Mouse (Mus musculus) CH12.LX (cell line): ENCODE results near the gene Amz2. TPM values are rescaled to one million over a fixed set of nuclear protein-coding genes. Genes with fewer than 3 reads are reported as not detected.

Experiments used
- DNase-seq: peaks from one replicate; pipeline ENCODE4 v3.0.0-alpha.2; 2013; ENCODE audit errors: extremely low read depth
- H3K27ac ChIP-seq: 2 replicates; pipeline ENCODE4 v1.5.1; 2012; ENCODE audit warnings: low read depth, mild to moderate bottlenecking, control low read depth, moderate library complexity; ENCODE audit not compliant: insufficient read depth
- H3K27me3 ChIP-seq: replicated peaks from 2 replicates; pipeline ENCODE3; 2012; ENCODE audit warnings: inconsistent platforms
- H3K36me3 ChIP-seq, 2 experiments: replicated peaks in 1 of 2; 2 replicates each; pipeline versions ENCODE3 to v1.6.1; 2012; ENCODE audit warnings: inconsistent platforms in 1 of 2, low read length in 1 of 2, mild to moderate bottlenecking in 1 of 2, mixed read lengths in 1 of 2, moderate library complexity in 1 of 2; ENCODE audit not compliant: control insufficient read depth in 1 of 2, insufficient read depth in 1 of 2
- H3K4me1 ChIP-seq, 2 experiments: 2 replicates each; pipeline ENCODE4 v1.6.1; 2012; ENCODE audit warnings: inconsistent platforms in 1 of 2, moderate library complexity in 1 of 2; ENCODE audit not compliant: insufficient read depth in 2 of 2, control insufficient read depth in 1 of 2
- H3K4me2 ChIP-seq: 2 replicates; pipeline ENCODE4 v1.6.1; 2012; ENCODE audit warnings: low read depth, mild to moderate bottlenecking, control low read depth; ENCODE audit not compliant: poor library complexity, insufficient read depth, severe bottlenecking
- H3K4me3 ChIP-seq, 3 experiments: fragments of 150-350 bp in 1 of 3; sonication (generic) in 1 of 3; replicated peaks in 1 of 3; 2 replicates each; pipeline versions ENCODE3 to v1.5.1; 2011 to 2012; ENCODE audit warnings: low read depth in 2 of 3, low read length in 2 of 3, mild to moderate bottlenecking in 2 of 3, moderate library complexity in 2 of 3, control low read depth in 1 of 3, improper control_type of control experiment in 1 of 3, inconsistent platforms in 1 of 3, mixed read lengths in 1 of 3; ENCODE audit not compliant: poor library complexity in 1 of 3
- H3K79me2 ChIP-seq: replicated peaks from 2 replicates; pipeline ENCODE4 v1.6.1; 2012; ENCODE audit warnings: mild to moderate bottlenecking, moderate library complexity; ENCODE audit not compliant: control insufficient read depth, poor library complexity, insufficient read depth, severe bottlenecking; ENCODE audit errors: extremely low read depth
- H3K9ac ChIP-seq: 2 replicates; pipeline ENCODE4 v1.6.1; 2012; ENCODE audit warnings: low read depth, mild to moderate bottlenecking, control low read depth, moderate library complexity; ENCODE audit not compliant: insufficient read depth
- H3K9me3 ChIP-seq: replicated peaks from 2 replicates; pipeline ENCODE3; 2012; ENCODE audit warnings: low read length, inconsistent platforms, mixed read lengths
- BHLHE40 ChIP-seq: IDR thresholded peaks from 2 replicates; pipeline ENCODE4 v1.6.1; 2011; ENCODE audit warnings: mild to moderate bottlenecking, low read depth, low read length, improper control_type of control experiment
- CHD1 ChIP-seq: IDR thresholded peaks from 2 replicates; pipeline ENCODE4 v1.6.1; 2012; ENCODE audit warnings: low read depth, low read length, improper control_type of control experiment, inconsistent platforms
- CHD2 ChIP-seq: IDR thresholded peaks from 2 replicates; pipeline ENCODE4 v1.6.1; 2011; ENCODE audit warnings: low read length, improper control_type of control experiment
- E2F4 ChIP-seq: IDR thresholded peaks from 2 replicates; pipeline ENCODE4 v1.6.1; 2011; ENCODE audit warnings: low read depth, low read length, improper control_type of control experiment; ENCODE audit not compliant: insufficient replicate concordance
- ELF1 ChIP-seq: IDR thresholded peaks from 2 replicates; pipeline ENCODE4 v1.6.1; 2014; ENCODE audit warnings: low read depth, mild to moderate bottlenecking, inconsistent platforms, low read length, improper control_type of control experiment
- EP300 ChIP-seq: IDR thresholded peaks from 2 replicates; pipeline ENCODE4 v1.6.1; 2011; ENCODE audit warnings: low read length, improper control_type of control experiment
- ETS1 ChIP-seq: conservative IDR thresholded peaks from 2 replicates; pipeline ENCODE4 v1.6.1; 2012; ENCODE audit warnings: low read depth, mild to moderate bottlenecking, inconsistent platforms, low read length, improper control_type of control experiment, moderate library complexity
- JUN ChIP-seq: IDR thresholded peaks from 2 replicates; pipeline ENCODE4 v1.6.1; 2011; ENCODE audit warnings: low read depth, mild to moderate bottlenecking, low read length, improper control_type of control experiment, moderate library complexity; ENCODE audit not compliant: insufficient read depth
- JUND ChIP-seq: conservative IDR thresholded peaks from 2 replicates; pipeline ENCODE4 v1.6.1; 2011; ENCODE audit warnings: low read depth, low read length, improper control_type of control experiment
- KAT2A ChIP-seq: IDR thresholded peaks from 2 replicates; pipeline ENCODE4 v1.6.1; 2012; ENCODE audit warnings: low read length, improper control_type of control experiment, inconsistent platforms; ENCODE audit not compliant: insufficient replicate concordance
- MAFK ChIP-seq: IDR thresholded peaks from 2 replicates; pipeline ENCODE4 v1.6.1; 2011; ENCODE audit warnings: low read length, improper control_type of control experiment; ENCODE audit not compliant: insufficient replicate concordance
- MEF2A ChIP-seq: IDR thresholded peaks from 2 replicates; pipeline ENCODE4 v1.6.1; 2014; ENCODE audit warnings: low read depth, mild to moderate bottlenecking, inconsistent platforms, low read length, improper control_type of control experiment, borderline replicate concordance
- NELFE ChIP-seq: IDR thresholded peaks from 2 replicates; pipeline ENCODE4 v1.6.1; 2011; ENCODE audit warnings: low read depth, low read length, improper control_type of control experiment
- NRF1 ChIP-seq: IDR thresholded peaks from 2 replicates; pipeline ENCODE4 v1.6.1; 2014; ENCODE audit warnings: low read depth, mild to moderate bottlenecking, inconsistent platforms, low read length, improper control_type of control experiment, moderate library complexity
- PAX5 ChIP-seq: IDR thresholded peaks from 2 replicates; pipeline ENCODE4 v1.6.1; 2012; ENCODE audit warnings: low read length, inconsistent platforms, mixed read lengths
- POLR2A ChIP-seq: IDR thresholded peaks from 2 replicates; pipeline ENCODE4 v1.6.1; 2011; ENCODE audit warnings: low read depth, mild to moderate bottlenecking, improper control_type of control experiment, low read length
- POLR2AphosphoS2 ChIP-seq: IDR thresholded peaks from 2 replicates; pipeline ENCODE4 v1.6.1; 2011; ENCODE audit warnings: low read depth, low read length, improper control_type of control experiment
- SIN3A ChIP-seq: IDR thresholded peaks from 2 replicates; pipeline ENCODE4 v1.6.1; 2012; ENCODE audit warnings: low read length, improper control_type of control experiment, inconsistent platforms
- TCF12 ChIP-seq: IDR thresholded peaks from 2 replicates; pipeline ENCODE4 v1.6.1; 2014; ENCODE audit warnings: low read depth, mild to moderate bottlenecking, inconsistent platforms, low read length, improper control_type of control experiment
- UBTF ChIP-seq: IDR thresholded peaks from 2 replicates; pipeline ENCODE4 v1.6.1; 2012; ENCODE audit warnings: low read depth, mild to moderate bottlenecking, inconsistent platforms, low read length, improper control_type of control experiment, moderate library complexity
- ZC3H11A ChIP-seq: IDR thresholded peaks from 2 replicates; pipeline ENCODE4 v1.6.1; 2012; ENCODE audit warnings: low read depth, mild to moderate bottlenecking, inconsistent platforms, low read length, improper control_type of control experiment
- ZMIZ1 ChIP-seq: IDR thresholded peaks from 2 replicates; pipeline ENCODE4 v1.6.1; 2012; ENCODE audit warnings: low read depth, mild to moderate bottlenecking, inconsistent platforms, low read length, improper control_type of control experiment
- ZNF384 ChIP-seq: IDR thresholded peaks from 2 replicates; pipeline ENCODE4 v1.6.1; 2012; ENCODE audit warnings: low read depth, low read length, improper control_type of control experiment, inconsistent platforms
- dilution Hi-C: fragments of 300-500 bp; cut with MboI; formaldehyde crosslinking; loops from 2 replicates; pipeline ENCODE4 v1.14.3; 2020; ENCODE audit warnings: low sequenced_read_pairs; ENCODE audit not compliant: extremely low pct_unique_long_range_greater_than_20kb, extremely low pct_ligation_motif_present
- in situ Hi-C: fragments of 300-500 bp; cut with MboI; formaldehyde crosslinking; loops from 3 replicates; pipeline ENCODE4 v1.14.3; 2019; ENCODE audit warnings: low sequenced_read_pairs, low pct_ligation_motif_present, low pct_unique_long_range_greater_than_20kb, mixed read lengths
- polyA plus RNA-seq: library from polyadenylated mRNA; unstranded; fragments of >175 nt; gene quantifications from 2 replicates; pipeline ENCODE4 v1.2.1, GENCODE M21; 2012; ENCODE audit warnings: low read depth; ENCODE audit not compliant: insufficient read length
- total RNA-seq, 2 experiments: library from RNA; depleted of rRNA; stranded (reverse); fragments of 300-350 nt in 1 of 2; fragments of >200 nt in 1 of 2; gene quantifications; 2 replicates each; pipeline ENCODE4 v1.2.3; 2012 to 2014

Gene Amz2
- total and polyA plus RNA-seq, 3 experiments, result 22.3 to 23.7 (median 23.3) TPM

- TF ChIP-seq KAT2A (0 out of 2 replicates have a peak, but pooled peaks have one; percentile 20), NELFE (peak; percentile 55; the same call in 1 of the 2 replicates), BHLHE40 (peak; percentile 88), JUN (peak; percentile 92), MAFK (peak; percentile 92), UBTF (no peak), NRF1 (peak; percentile 81), ZC3H11A (no peak), ZNF384 (peak; percentile 95), TCF12 (peak; percentile 89), JUND (peak; percentile 96), EP300 (peak; percentile 96), PAX5 (no peak), CHD1 (no peak), MEF2A (peak; percentile 88), CHD2 (peak; percentile 84)
These were observed 15.4 kb upstream of the Amz2 start (continued) for GRCm38 (mm10) chr11:109410197-109410980.

- Histone ChIP-seq H3K79me2 (no peaks in the 10 kb centered on the region), H3K27ac (no peak within 1 kb of the TSS), H3K27me3 (no peaks in the 10 kb centered on the region), H3K9me3 (no peaks in the 10 kb centered on the region), H3K4me3 (no peak within 1 kb of the TSS), H3K36me3 (no peaks in the 10 kb centered on the region), H3K4me1 (peaks cover 36 to 62% of the 10 kb centered on the region in 2 experiments), H3K4me2 (no peak within 1 kb of the TSS), H3K9ac (no peak within 1 kb of the TSS)
- DNase-seq, result no peak
- TF ChIP-seq SIN3A, result no peak
- 0 out of 2 replicates have a peak, but pooled peaks have one; percentile 14 for TF ChIP-seq ETS1
- TF ChIP-seq ZMIZ1, result no peak
- TF ChIP-seq POLR2A, result no peak
- TF ChIP-seq E2F4, result no peak
- TF ChIP-seq POLR2AphosphoS2, result no peak
- TF ChIP-seq PAX5, result no peak
- TF ChIP-seq ELF1, result no peak
- in situ Hi-C loops (loop anchor here (5.0 kb wide), 1 partner anchor 51 kb away; the partner anchor contains the start of gene Gna13), dilution Hi-C loops (no loop called here)
These were observed 12.1 kb upstream of the Amz2 start, which contains the start of gene 9930022D16Rik for GRCm38 (mm10) chr11:109413617-109414016. TSS of gene 9930022D16Rik (plus strand) at chr11:109413917.
